Mouse (Mus musculus): ENCODE data around the gene Tcp1. TPM values are rescaled to one million over a fixed set of nuclear protein-coding genes. Genes with fewer than 3 reads are reported as not detected.

Tcp1 gene
- polyA plus RNA-seq, 1 experiment from 2014 or later, result 531 TPM

Other genes starting within 250 kb of the Tcp1 start
- not detected in 2 replicates for gene Slc22a1, start 239.9 kb upstream of the Tcp1 start, polyA plus RNA-seq (2016; fragmentation: Nextera tagmentation; extraction: Ambion mirVana)
- 43.1 and 48.1 TPM in 2 replicates for gene Igf2r, start 146.0 kb upstream of the Tcp1 start, polyA plus RNA-seq (2016; fragmentation: Nextera tagmentation; extraction: Ambion mirVana)
- 0.91 and 2.0 TPM in 2 replicates for gene Mas1, start 47.6 kb upstream of the Tcp1 start, polyA plus RNA-seq (2016; fragmentation: Nextera tagmentation; extraction: Ambion mirVana)
- 0.18 TPM in 1 of 2 replicates, not detected in the other for gene Mrgprh, start 39.7 kb upstream of the Tcp1 start, polyA plus RNA-seq (2016; fragmentation: Nextera tagmentation; extraction: Ambion mirVana)
- gene Pnldc1, start 5.5 kb upstream of the Tcp1 start, polyA plus RNA-seq (2016; fragmentation: Nextera tagmentation; extraction: Ambion mirVana), result 2.9 and 3.6 TPM in 2 replicates
- 172 and 174 TPM in 2 replicates for gene Mrpl18, start 644 bp downstream of the Tcp1 start, polyA plus RNA-seq (2016; fragmentation: Nextera tagmentation; extraction: Ambion mirVana)
- gene Acat3, start 24.9 kb downstream of the Tcp1 start, polyA plus RNA-seq (2016; fragmentation: Nextera tagmentation; extraction: Ambion mirVana), result 0.53 and 1.6 TPM in 2 replicates
- gene Acat2, start 45.0 kb downstream of the Tcp1 start, polyA plus RNA-seq (2016; fragmentation: Nextera tagmentation; extraction: Ambion mirVana), result 285 and 287 TPM in 2 replicates
- 131 and 152 TPM in 2 replicates for gene Wtap, start 78.5 kb downstream of the Tcp1 start, polyA plus RNA-seq (2016; fragmentation: Nextera tagmentation; extraction: Ambion mirVana)
- gene Sod2, start 91.1 kb downstream of the Tcp1 start, polyA plus RNA-seq (2016; fragmentation: Nextera tagmentation; extraction: Ambion mirVana), result 94.3 and 95.6 TPM in 2 replicates
- gene Gpr31b, start 136.6 kb downstream of the Tcp1 start, polyA plus RNA-seq (2016; fragmentation: Nextera tagmentation; extraction: Ambion mirVana), result not detected in 2 replicates
- not detected in 2 replicates for gene Tcp10b, start 145.4 kb downstream of the Tcp1 start, polyA plus RNA-seq (2016; fragmentation: Nextera tagmentation; extraction: Ambion mirVana)
- not detected in 2 replicates for gene Unc93a, start 216.1 kb downstream of the Tcp1 start, polyA plus RNA-seq (2016; fragmentation: Nextera tagmentation; extraction: Ambion mirVana)

All from limb, embryonic 12.5 days (tissue).